Mouse (Mus musculus) liver, embryonic 14.5 days (tissue): ENCODE measurements around the gene BC048562. TPM values are rescaled to one million over a fixed set of nuclear protein-coding genes. Genes with fewer than 3 reads are reported as not detected.

Source experiments
- ATAC-seq: fragments of 200-750 bp; cut with Nextera tagmentation; 2 replicates; pipeline ENCODE4 v1.8.0; 2017; ENCODE audit warnings: moderate number of reproducible peaks, mild to moderate bottlenecking, moderate library complexity; ENCODE audit not compliant: insufficient read depth
- DNase-seq, 3 experiments: peaks; one replicate each; pipeline ENCODE4 v3.0.0-alpha.2; 2012 to 2013; ENCODE audit warnings: low read depth in 3 of 3, low spot score in 3 of 3
- H3K27ac ChIP-seq: fragments of 300-500 bp; sonication (generic); 2 replicates; pipeline ENCODE4 v1.5.1; 2014; ENCODE audit warnings: moderate library complexity, mild to moderate bottlenecking, control low read depth, inconsistent platforms
- H3K27me3 ChIP-seq: fragments of 300-500 bp; sonication (generic); 2 replicates; pipeline ENCODE4 v1.6.1; 2014; ENCODE audit warnings: mild to moderate bottlenecking, low read length, moderate library complexity; ENCODE audit not compliant: control insufficient read depth, insufficient read depth
- H3K36me3 ChIP-seq: fragments of 300-500 bp; sonication (generic); replicated peaks from 2 replicates; pipeline ENCODE4 v1.6.1; 2014; ENCODE audit warnings: low read depth; ENCODE audit not compliant: control insufficient read depth, insufficient read depth
- H3K4me1 ChIP-seq, 2 experiments: fragments of 200-500 bp in 1 of 2; fragments of 300-500 bp in 1 of 2; sonication (generic) in 1 of 2; replicated peaks; 2 replicates each; pipeline ENCODE4 v1.6.1; 2012 to 2014; ENCODE audit warnings: antibody characterized with exemption in 1 of 2, inconsistent platforms in 1 of 2, low read length in 1 of 2; ENCODE audit not compliant: control insufficient read depth in 2 of 2, insufficient read depth in 2 of 2
- H3K4me2 ChIP-seq: fragments of 300-500 bp; sonication (generic); 2 replicates; pipeline ENCODE4 v1.6.1; 2014; ENCODE audit warnings: low read depth, mild to moderate bottlenecking, control low read depth, moderate library complexity
- H3K4me3 ChIP-seq, 2 experiments: fragments of 200-500 bp in 1 of 2; fragments of 300-500 bp in 1 of 2; sonication (generic) in 1 of 2; 2 replicates each; pipeline ENCODE4 v1.5.1; 2012 to 2014; ENCODE audit warnings: low read depth in 2 of 2, low read length in 2 of 2, mild to moderate bottlenecking in 2 of 2, control low read depth in 1 of 2, inconsistent platforms in 1 of 2, moderate library complexity in 1 of 2; ENCODE audit not compliant: insufficient read depth in 1 of 2
- H3K9ac ChIP-seq: fragments of 300-500 bp; sonication (generic); replicated peaks from 2 replicates; pipeline ENCODE4 v1.6.1; 2014; ENCODE audit warnings: mild to moderate bottlenecking, control low read depth, moderate library complexity
- H3K9me3 ChIP-seq: fragments of 300-500 bp; sonication (generic); 2 replicates; pipeline ENCODE4 v1.6.1; 2016; ENCODE audit warnings: low read length, mixed read lengths; ENCODE audit not compliant: control insufficient read depth
- CTCF ChIP-seq: IDR thresholded peaks from 2 replicates; pipeline ENCODE4 v1.5.1; 2016; ENCODE audit warnings: antibody characterized with exemption, low read depth, control low read depth
- EP300 ChIP-seq: IDR thresholded peaks from 2 replicates; pipeline ENCODE4 v1.6.1; 2016; ENCODE audit warnings: antibody characterized with exemption, low read depth
- WGBS: fragments of 180-500 bp; shearing (Covaris S2); extraction: QIAGEN DNeasy Blood & Tissue Kit; methylation state at CpG from one replicate; pipeline ENCODE4 v1.1.7; 2014; ENCODE audit not compliant: insufficient replicate concordance; 5-methylcytosine and 5-hydroxymethylcytosine counted together
- polyA plus RNA-seq, 2 experiments: library from polyadenylated mRNA; depleted of rRNA in 1 of 2; stranded (reverse) in 1 of 2; unstranded in 1 of 2; fragments of >200 nt; fragmentation: Nextera tagmentation in 1 of 2; extraction: Ambion mirVana in 1 of 2; gene quantifications; 2 replicates each; pipeline versions ENCODE4 v1.2.1 to v1.2.3; 2012 to 2014

Gene BC048562
- polyA plus RNA-seq, 2 experiments = not detected

GRCm38 (mm10) chr9:108452291-108452906 is 16.1 kb downstream of the BC048562 start:
- peak; percentile 73 to 78 (median 75) for DNase-seq
- H3K4me3 ChIP-seq = peak overlapping the region; percentile 66 to 71
- H3K36me3 ChIP-seq = no peaks in the 10 kb centered on the region
- H3K9me3 ChIP-seq = no peaks in the 10 kb centered on the region
- H3K4me1 ChIP-seq = peaks cover 27 to 41% of the 10 kb centered on the region in 2 experiments
- ATAC-seq = peak; percentile 79
- H3K4me2 ChIP-seq = peak overlapping the region; percentile 98
- no peak overlapping the region; the same call in 1 of the 2 replicates for H3K27ac ChIP-seq
- TF ChIP-seq CTCF = peak; percentile 98
- TF ChIP-seq EP300 = no peak
- peak overlapping the region; percentile 69 for H3K9ac ChIP-seq
- no peaks in the 10 kb centered on the region for H3K27me3 ChIP-seq
- WGBS = under 1% methylated on average over 40 of the region's 40 CpGs

GRCm38 (mm10) chr9:108452911-108453310 is 16.6 kb downstream of the BC048562 start:
- Histone ChIP-seq H3K4me3 (peak overlapping the region in 1 of 2 experiments; percentile 71; a peak in 2 of 4 replicates), H3K9ac (no peak overlapping the region), H3K4me2 (peak overlapping the region; percentile 98), H3K27ac (no peak overlapping the region), H3K4me1 (peaks cover 27 to 45% of the 10 kb centered on the region in 2 experiments), H3K27me3 (no peaks in the 10 kb centered on the region), H3K36me3 (no peaks in the 10 kb centered on the region), H3K9me3 (no peaks in the 10 kb centered on the region)
- TF ChIP-seq CTCF = no peak
- no peak for TF ChIP-seq EP300
- ATAC-seq = peak; percentile 24
- DNase-seq = no peak
- 46% methylated on average over 6 of the region's 6 CpGs for WGBS

GRCm38 (mm10) chr9:108453458-108453857 is 17.2 kb downstream of the BC048562 start:
- Histone ChIP-seq H3K4me3 (no peak overlapping the region), H3K9ac (no peak overlapping the region), H3K27ac (no peak overlapping the region), H3K9me3 (no peaks in the 10 kb centered on the region), H3K4me1 (peaks cover 27 to 47% of the 10 kb centered on the region in 2 experiments), H3K27me3 (no peaks in the 10 kb centered on the region), H3K4me2 (no peak overlapping the region), H3K36me3 (no peaks in the 10 kb centered on the region)
- WGBS = 70% methylated on average over 4 of the region's 4 CpGs
- ATAC-seq (no peak), DNase-seq (no peak)
- TF ChIP-seq EP300 (no peak), CTCF (no peak)

GRCm38 (mm10) chr9:108454429-108454828 is 18.1 kb downstream of the BC048562 start:
- peaks cover 27 to 47% of the 10 kb centered on the region in 2 experiments for H3K4me1 ChIP-seq
- ATAC-seq = no peak

GRCm38 (mm10) chr9:108455747-108456571 is 19.7 kb downstream of the BC048562 start:
- Histone ChIP-seq H3K9me3 (no peaks in the 10 kb centered on the region), H3K4me3 (no peak overlapping the region), H3K4me2 (no peak overlapping the region), H3K36me3 (no peaks in the 10 kb centered on the region), H3K9ac (no peak overlapping the region), H3K27me3 (no peaks in the 10 kb centered on the region), H3K4me1 (peaks cover 15 to 38% of the 10 kb centered on the region in 2 experiments), H3K27ac (no peak overlapping the region)
- WGBS = 38% methylated on average over 12 of the region's 12 CpGs
- TF ChIP-seq EP300 (0 out of 2 replicates have a peak, but pooled peaks have one; percentile 16), CTCF (no peak)
- no peak for DNase-seq
- ATAC-seq = no peak

More at GRCm38 (mm10) chr9:108454429-108454828, 18.1 kb downstream of the BC048562 start:
- Histone ChIP-seq H3K27me3 (no peaks in the 10 kb centered on the region), H3K9me3 (no peaks in the 10 kb centered on the region), H3K9ac (no peak overlapping the region), H3K27ac (no peak overlapping the region), H3K4me2 (no peak overlapping the region), H3K4me3 (no peak overlapping the region), H3K36me3 (no peaks in the 10 kb centered on the region)
- 56% methylated on average over 6 of the region's 6 CpGs for WGBS
- no peak for DNase-seq
- TF ChIP-seq EP300 (no peak), CTCF (no peak)
